Mouse (Mus musculus): Measurements from ENCODE around the gene Casp1.

The Casp1 gene

DNA sequence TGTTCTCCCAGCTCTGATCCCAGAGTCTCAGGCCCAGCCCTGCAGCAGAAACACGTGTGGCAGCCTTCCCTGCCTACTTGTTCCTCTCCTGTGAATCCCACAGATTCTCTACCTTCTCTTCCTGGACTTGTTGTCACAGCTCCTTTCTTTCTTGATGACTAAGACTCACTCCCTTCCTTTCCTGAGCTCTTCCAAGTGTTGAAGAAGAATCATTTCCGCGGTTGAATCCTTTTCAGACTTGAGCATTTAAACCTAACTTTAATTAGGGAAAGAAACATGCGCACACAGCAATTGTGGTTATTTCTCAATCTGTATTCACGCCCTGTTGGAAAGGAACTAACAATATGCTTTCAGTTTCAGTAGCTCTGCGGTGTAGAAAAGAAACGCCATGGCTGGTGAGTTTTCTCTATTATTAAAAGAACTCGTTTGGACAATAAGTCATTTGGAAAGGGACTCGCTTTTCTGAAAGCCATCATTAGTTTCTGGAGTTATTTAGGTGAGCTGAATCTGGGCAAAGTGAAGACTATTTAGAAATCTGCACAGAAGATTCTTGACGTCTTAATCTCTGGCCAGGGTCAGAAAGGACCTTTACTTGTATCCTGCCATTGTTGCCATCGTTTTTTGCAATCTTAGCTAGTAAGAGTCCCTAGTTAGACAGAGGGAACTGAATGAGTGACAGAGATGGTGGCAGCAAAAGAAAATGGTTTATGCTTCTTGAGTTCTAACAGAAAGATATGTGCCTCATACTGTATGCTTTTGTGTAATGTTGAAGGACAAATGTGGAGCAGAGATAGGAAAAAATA, at the start of gene Casp1:
Gene Casp1 (plus strand): TSS at position 189 of the 803 bp plus-strand sequence.
- DNase-seq = peak; percentile 28 to 37

DNA sequence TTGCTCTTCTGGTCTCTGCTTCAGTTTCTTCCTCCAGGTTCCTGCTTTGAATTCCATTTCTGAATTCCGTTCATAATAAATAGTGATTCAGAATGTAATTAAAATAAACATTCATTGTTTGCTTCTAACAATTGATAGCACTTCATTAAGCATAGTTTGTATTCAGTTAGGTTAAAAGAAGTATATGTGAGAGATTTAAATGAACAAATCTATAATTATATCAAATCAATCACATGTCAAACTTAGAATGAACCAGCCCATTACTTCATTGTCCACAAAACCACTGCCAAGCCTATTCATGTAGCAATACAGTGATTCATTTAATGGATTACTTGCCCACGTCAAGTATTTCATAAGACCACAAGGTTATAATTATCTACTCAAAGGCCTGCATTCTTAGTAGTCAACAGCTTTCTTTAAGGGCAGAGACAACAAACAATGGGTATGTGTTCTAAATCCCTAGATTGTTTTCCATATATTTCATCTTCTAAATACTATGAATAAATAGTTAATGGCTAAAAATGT, 34.3 kb upstream of the Casp1 start:
- DNase-seq = no peak

DNA sequence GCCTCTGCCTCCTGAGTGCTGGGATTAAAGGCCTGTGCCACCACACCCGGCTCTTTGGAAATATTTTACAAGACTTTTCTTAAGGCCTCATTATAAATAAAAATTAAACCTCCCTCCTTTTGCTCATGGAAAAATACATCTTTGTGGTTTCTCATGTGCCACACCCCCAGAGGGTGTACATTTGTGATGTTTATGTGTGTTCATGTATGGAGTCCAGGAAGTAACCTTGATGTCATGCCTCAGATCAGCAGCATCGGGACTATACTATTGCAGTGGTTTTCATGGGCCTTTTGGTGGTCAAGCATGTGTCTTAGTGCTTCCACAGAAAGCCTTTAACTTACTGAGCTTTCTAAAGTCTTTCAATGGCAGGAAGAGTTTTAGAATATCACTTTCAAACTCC, 28.0 kb upstream of the Casp1 start:
- DNase-seq = no peak

DNA sequence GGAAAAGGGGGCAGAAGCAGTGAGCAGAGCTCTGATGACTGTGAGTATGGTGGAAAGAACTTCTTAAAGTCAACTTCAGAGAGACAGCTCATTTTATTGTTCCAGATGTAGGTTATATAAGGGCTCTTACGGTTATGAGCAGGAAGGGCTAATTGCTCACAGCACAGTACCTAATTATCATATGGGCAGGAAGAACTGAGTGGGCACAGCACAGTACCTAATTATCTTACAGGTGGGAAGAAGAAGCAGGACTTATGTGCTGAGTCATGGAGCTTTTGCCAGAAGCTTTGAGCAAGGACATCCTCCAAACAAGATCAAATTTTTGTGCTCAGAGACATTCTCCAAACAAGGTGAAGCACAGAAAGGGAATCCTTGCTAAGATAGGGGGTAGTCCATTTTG, 27.4 kb upstream of the Casp1 start:
- no peak for DNase-seq

DNA sequence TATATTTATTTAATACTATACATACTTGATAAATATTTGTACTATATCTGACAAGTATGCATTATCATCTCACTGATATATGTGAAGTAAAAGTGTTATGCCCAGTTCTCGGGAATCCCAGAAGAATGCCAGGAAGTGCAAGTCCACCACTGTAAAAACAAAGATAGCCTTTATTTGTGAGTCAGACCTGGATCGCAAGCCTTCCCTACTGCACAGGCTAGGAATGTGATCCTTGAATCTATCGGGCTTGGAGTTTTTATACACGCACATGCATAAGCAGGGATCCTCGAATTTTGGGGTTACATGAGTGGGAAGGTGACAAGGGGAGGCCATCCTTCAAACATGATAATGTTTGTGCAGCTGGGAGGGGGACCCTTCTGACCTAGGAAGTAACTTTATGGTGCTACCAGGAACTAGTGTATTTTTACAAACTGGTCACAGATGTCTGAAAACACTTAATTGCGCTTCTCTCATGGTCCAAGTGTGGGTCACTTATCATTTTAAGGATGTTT, 26.9 kb upstream of the Casp1 start:
- no peak for DNase-seq

DNA sequence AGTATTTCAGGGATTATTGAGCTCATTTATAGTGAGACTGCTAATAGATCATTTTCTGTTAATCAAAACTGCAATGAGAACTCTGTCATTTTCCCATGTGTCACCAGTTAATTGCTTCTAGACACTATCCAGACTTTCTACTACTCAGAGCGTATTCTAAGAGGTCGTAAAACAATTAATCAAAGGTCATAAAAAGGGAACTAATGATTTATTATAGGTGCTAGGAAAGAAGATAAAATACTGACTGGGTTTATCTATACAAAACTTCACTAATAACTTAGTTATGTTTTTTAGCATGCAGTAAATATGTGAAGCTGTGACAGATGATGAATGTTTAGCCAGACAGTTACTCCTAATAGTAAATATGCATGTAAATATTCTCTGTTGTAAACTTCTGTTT, 12.2 kb upstream of the Casp1 start:
- no peak for DNase-seq

DNA sequence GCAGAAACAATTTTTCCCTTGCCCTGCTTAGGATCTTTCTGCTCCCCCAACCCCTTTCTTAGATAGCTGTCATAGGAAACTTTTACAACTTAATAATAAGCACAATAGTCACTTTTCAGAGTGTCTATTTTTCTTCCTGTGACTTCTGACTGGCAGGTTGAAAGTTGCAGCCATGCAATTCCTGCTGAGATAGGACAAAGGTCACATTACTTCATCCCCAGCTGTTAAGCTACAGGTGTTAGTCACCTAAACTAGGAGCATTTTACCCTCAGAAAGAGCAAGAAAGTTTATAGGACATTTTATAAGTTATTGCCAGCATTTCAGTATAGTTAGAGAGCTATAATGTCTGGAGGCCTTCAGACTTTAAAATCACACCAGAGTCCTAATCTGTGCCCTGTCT, 11.7 kb upstream of the Casp1 start:
- DNase-seq = no peak

DNA sequence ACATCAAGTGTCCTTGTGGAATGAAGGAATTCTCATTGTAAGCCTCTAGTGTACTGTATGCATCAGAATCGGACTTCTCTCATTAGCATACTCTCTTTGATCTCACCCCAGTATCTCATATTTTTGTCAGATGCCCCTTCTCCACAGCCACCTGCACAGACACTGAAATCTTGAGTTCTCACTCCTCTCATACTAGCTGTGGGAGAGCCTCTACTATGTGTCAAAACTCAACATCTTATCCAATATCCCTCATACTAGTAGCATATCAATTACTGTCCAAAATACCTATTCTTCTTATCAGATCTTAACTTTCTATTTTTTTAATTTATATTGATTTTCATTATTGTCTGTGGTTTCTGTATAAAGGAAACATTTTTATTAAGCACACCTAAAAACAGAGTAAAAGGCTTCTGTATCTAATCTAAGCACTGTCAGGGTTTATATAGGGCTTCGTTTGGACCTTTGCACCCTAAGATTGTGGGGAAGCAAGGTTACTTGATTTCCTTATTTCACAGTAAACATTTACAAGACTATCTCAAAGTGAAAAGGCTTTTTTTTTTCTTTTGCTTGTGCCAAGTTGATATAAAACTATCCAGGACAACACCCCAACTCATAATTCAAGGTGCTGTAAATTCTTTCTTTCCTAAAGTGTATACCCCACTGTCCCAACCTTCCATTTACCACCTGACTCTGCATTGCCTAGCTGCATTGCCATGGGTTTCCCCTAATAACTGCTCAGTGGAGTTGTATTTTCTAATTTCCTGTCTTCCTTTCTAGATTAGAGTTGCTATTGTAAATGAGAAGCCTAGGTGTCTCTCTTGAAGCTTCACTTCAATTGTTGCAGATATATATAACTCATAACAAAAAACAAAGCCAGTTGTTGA, 1.7 kb upstream of the Casp1 start:
- no peak for DNase-seq

DNA sequence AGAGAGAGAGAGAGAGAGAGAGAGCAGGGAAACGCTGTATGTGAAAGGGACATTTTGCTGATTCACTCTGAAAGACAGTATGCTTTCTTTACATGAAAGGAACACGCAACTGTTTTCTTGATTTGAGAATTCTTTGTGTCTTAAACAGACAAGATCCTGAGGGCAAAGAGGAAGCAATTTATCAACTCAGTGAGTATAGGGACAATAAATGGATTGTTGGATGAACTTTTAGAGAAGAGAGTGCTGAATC, 740 bp downstream of the Casp1 start:
- no peak for DNase-seq

DNA sequence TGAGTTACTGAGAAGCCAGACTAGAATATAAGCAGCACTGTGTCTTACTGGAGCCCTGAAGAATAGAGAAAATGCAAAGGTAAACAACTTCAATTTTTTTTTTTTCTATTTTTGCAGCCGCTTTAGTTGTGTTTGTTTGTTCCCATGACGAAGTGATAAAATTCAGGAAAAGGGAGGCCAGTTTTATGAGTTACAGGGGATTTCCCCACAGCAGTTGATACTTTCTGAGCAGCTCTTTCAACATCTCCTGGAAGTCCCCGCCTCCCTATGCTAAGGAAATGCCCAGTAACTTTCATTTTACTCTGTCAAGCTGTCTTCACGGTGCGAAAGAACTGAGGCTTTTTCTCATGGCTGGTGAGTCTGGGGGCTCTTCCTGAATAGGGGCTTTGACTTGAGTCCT, 10.2 kb downstream of the Casp1 start, which contains the start of gene Casp4:
Gene Casp4 (plus strand): TSS at position 268 of the 400 bp plus-strand sequence.
- DNase-seq = peak; percentile 32 to 39

DNA sequence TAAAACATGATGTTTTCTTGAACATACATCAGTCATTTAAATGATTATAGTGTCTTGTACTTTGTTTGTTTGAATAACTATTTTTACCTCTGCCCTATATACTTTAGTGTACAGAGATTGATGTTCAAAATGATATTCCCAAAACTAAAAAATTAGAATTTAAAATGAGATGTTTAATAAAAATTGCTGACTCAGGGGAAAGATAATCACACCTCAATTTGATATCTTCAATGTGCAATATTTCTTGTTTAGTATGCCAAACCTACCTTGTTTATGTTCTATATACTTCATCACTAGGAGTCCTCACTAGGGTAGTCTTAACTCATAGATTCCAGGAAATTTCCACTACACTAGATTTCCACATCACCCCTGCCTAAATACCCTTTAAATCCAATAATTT, 11.8 kb downstream of the Casp1 start:
- DNase-seq = no peak

DNA sequence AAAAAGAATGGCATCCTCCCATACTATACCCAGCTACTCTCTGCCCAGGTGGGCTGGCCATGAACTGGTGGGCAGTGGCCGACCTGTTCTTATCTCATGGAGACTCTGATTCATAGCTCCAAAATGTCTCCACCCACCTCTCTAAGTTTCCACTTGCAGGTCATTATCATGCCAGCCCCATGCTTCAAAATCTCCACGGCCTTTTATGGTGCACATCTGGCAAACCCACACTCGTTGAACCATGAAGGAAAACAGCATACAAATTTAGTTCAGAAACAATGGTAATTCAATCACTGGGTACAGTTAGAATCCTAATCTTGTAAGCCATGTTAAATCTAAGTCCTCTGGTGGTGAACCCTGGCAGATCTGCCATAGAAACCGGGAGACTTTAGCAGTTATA, 13.1 kb downstream of the Casp1 start:
- DNase-seq = no peak

DNA sequence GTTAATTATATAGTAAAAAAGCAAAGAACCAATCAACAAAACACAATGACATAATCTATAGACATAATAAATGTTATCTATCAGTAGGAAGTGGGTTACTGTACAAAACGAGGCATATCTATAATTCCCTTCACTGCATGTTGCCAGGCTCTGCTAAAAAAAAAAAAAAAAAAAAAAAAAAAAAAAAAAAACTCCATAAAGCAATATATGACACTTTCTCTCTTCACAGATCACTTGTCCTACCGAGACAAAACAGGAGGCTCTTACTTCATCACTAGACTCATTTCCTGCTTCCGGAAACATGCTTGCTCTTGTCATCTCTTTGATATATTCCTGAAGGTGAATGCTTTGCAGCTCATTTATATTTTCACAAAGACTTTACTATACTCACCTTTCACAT, 29.9 kb downstream of the Casp1 start:
- DNase-seq = no peak

DNA sequence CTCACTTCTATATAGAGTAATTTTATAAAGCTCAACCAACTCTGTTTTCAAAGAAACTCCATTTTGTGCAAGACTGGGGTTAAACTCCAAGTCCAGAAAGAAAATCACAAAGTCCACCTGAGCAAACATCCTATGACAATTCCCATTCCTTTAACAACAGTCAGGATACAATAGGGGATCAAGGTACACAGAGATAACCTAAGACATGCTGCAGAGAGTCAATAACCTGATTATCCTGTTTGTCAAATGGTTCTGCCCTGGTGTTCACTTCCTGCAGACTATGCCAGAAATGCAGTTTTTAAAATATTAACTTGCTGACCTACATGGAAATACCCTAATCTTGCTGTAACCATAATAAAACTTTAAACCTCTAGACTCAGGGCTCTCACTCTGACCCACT, 34.1 kb downstream of the Casp1 start:
- no peak for DNase-seq

DNA sequence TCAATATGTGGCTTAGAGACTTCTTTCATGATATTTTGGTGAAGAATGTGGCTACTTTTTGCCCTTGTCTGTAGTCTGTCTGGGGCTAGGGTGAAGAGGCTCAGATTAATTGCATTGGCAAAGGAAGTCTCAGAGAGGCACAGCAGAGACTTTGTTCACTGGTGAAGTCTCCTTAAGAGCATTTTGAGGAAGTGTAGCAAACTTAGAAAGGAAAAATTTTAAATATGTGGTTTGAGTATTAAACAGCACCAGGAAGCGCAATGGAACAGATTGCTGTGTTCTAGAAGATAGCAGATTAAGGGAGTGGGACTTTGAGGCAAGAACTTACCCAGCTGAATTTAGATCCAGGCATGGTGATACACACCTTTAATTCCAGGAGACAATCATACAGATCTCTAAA, 35.1 kb downstream of the Casp1 start:
- DNase-seq = no peak

DNA sequence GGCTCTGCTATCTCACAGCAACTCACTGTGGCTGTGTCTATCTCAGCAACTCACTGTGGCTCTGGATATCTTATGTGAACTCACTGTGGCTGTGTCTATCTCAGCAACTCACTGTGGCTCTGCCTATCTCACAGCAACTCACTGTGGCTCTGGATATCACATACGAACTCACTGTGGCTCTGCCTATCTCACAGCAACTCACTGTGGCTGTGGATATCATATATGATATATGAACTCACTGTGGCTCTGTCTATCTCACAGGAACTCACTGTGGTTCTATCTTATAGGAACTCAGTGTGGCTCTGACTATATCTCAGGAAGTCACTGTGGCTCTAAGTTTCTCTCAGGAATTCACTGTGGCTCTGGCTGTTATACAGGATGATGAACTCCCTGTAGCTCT, 44.8 kb downstream of the Casp1 start:
- no peak for DNase-seq

DNA sequence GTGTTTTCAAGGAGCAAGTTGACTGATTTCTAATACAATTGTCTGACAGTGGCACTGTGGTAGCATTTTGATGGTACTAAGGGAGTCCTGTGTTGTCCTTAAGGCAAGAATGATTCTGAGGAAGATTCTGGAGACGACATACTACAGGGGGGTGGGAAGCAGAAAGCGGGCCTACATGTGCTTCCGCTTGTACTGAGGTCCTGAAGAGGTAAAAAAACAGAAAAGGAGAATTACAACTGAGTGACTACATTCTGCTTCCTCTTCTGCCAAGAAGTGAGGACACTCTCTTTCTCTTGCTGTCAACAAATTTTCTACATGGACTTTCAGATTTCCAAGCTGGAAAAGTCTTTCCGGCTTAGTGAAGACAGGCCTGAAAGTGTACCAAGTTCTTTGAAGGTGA, 45.8 kb downstream of the Casp1 start:
- DNase-seq = no peak

DNA sequence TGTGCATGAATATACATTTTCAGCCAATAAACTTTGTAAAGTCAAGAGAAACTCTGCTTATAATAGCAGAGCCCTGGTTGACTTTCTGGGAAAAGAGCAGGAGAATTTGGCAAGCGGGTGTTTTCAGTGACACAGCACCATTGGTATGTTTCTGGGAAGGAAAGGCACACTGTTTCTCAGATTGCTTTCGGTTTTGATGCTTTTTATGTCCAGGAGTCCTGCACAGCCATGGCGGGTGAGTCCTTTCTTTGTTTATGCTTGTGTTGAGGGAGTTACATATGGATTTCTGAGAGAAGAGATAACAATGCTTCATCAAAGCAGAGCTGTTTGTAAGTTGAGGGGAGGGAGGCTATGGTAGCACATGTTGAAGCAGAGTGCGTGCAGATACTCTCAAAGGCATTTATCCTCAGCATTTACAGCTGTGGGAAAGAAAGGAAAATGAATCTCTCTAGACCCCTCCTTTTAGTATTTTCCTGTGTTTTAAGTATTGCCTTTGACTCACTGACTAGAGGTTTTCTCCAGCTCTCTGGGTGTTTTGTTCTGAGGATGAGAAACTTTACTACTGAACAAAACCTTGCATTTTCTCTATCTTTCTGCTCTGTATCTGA, 47.1 kb downstream of the Casp1 start, which contains the start of gene Casp12:
Gene Casp12 (plus strand): TSS at position 140 of the 608 bp plus-strand sequence.
- no peak for DNase-seq

DNA sequence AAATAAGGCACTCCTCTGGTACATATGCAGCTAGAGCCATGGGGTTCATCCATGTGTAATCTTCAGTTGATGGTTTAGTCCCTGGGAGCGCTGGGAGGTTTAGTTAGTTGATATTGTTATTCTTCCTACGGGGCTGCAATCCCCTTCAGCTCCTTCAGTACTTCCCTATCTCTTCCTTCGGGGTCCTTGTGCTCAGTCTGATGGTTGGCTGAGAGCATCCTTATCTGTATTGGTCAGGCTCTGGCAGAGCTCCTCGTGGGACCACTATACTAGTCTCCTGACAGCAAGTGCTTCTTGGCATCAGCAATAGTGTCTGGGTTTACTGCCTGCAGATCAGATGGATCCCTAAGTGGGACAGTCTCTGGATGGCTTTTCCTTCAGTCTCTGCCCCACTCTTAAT, 49.1 kb downstream of the Casp1 start:
- DNase-seq = no peak

DNA sequence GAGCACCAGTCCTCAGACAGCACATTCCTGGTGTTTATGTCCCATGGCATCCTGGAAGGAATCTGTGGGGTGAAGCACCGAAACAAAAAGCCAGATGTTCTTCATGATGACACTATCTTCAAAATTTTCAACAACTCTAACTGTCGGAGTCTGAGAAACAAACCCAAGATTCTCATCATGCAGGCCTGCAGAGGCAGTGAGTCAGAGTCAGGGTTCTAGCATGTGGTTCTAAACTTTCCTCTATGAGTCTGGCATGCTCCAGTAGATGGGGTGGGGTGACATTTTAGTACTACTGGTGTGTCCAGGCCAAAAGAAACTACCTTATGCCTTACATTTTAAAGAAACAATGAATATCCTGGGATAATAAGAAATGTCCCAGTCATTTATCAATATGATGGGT, 55.4 kb downstream of the Casp1 start:
- DNase-seq = no peak

DNA sequence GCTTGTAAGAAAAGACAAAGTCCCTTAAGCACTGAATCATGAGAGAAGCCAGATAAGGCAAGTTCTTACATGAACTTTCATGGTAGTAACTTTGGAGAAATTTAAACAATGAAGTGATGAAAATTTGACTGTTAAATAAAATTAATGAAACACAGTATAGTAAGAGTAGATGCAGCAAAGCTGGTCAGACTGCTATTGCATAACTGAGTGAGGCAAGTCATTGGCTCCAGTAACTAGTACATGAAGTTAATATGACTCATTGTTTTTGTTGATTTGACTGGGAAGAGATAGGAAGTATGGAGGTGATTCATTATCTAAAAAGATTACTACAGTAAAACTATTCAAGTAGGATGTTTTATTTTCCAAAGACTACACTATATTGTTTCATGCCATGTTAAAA, 58.5 kb downstream of the Casp1 start:
- no peak for DNase-seq
